In the genomic region with DNA sequence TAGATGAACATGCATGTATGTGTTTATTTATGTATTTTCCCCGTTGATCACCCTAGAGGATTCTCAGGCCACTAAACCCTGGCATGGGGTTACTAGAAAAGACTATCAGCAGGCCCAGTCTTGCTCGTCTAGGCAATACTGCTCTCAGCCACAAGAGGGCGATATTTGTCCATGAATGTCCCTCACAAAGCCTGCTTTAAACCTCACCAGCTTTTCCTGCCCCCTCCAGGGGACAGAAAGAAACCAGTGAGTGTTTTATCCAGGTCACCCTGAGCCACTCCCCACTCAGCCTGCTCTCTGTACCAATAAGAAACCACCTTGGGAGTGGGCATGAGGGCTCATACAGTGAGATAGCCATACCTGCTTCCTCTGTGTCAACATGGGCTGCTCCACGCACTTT, we compare ENCODE assay signal across 8 mouse cellular contexts. TPM values are rescaled to one million over a fixed set of nuclear protein-coding genes. Genes with fewer than 3 reads are reported as not detected.
DNase-seq lines count a peak whose midpoint lies in the region; ATAC-seq lines count a peak whose summit lies in the region.

No protein-coding gene starts in this region.

- no peaks in the 10 kb centered on the region for H3K4me1 ChIP-seq in intestine, embryonic 14.5 days (replicated peaks; ENCODE audit: control insufficient read depth, insufficient read depth, low read length)

- no peaks in the 10 kb centered on the region for H3K9me3 ChIP-seq in intestine, embryonic 14.5 days (ENCODE audit: control insufficient read depth, low read length)

- intact Hi-C loops in gastrocnemius, postnatal 36 days (cut with DNase I) = loop anchor here (10.0 kb wide), 1 partner anchor 176 kb away; no protein-coding TSS in a partner anchor
- intact Hi-C loops in left cerebral cortex, postnatal 10 days (cut with DNase I) = no loop called here

- H3K4me3 ChIP-seq in intestine, embryonic 14.5 days (ENCODE audit: low read depth, low read length) = no peak overlapping the region

- no peak overlapping the region for H3K4me2 ChIP-seq in intestine, embryonic 14.5 days (ENCODE audit: low read length)

- H3K36me3 ChIP-seq in intestine, embryonic 14.5 days (ENCODE audit: control insufficient read depth, insufficient read depth, low read length) = peaks cover 4% of the 10 kb centered on the region; the same call in 1 of the 2 replicates

- no peak overlapping the region for H3K9ac ChIP-seq in intestine, embryonic 14.5 days (ENCODE audit: low read length)

- peak; percentile 75 for ATAC-seq in intestine, embryonic 14.5 days (replicated peaks; ENCODE audit: low FRiP score, low TSS enrichment, low read depth)

- DNase-seq in adrenal gland, adult 18-20 months (ENCODE audit: low spot score in 2 of 2) = peak; percentile 82 to 83
- DNase-seq in embryo, embryonic 10.5 days (ENCODE audit: low spot score) = peak; percentile 94
- DNase-seq in gastrocnemius, postnatal 36 days = peak; percentile 59 to 69
- peak; percentile 98 for DNase-seq in intestine, embryonic 14.5 days (ENCODE audit: low spot score)
- peak; percentile 79 to 83 for DNase-seq in left cerebral cortex, postnatal 10 days (ENCODE audit: extremely low spot score in 1 of 2, low spot score in 2 of 2)
- DNase-seq in mesoderm, embryonic 11.5 days (ENCODE audit: low read depth, low spot score) = peak; percentile 90
- peak; percentile 67 to 70 for DNase-seq in right cerebral cortex, postnatal 36 days (ENCODE audit: low spot score in 2 of 2)
- peak; percentile 68 to 75 for DNase-seq in urinary bladder, postnatal 36 days (ENCODE audit: low spot score in 2 of 2)

- H3K27ac ChIP-seq in intestine, embryonic 14.5 days (ENCODE audit: low read depth) = no peak overlapping the region

- H3K27me3 ChIP-seq in intestine, embryonic 14.5 days (replicated peaks; ENCODE audit: control insufficient read depth, insufficient read depth, low read length) = no peaks in the 10 kb centered on the region

- 17% methylated on average over 4 of the region's 4 CpGs for WGBS in intestine, embryonic 14.5 days

RNA-seq across cellular contexts. Expression of gene Ift22, which starts 21.1 kb away (rescaled TPM):
- 10 to 100 TPM; 26.0 to 34.6 TPM for total RNA-seq in adrenal gland, adult 18-20 months (2021)
- total RNA-seq in gastrocnemius, postnatal 36 days (2021) = 1 to 10 TPM; 4.2 to 5.9 TPM
- polyA plus RNA-seq in intestine, embryonic 14.5 days (2014; fragmentation: Nextera tagmentation; extraction: Ambion mirVana) = 59.4 and 71.7 TPM in 2 replicates
- total RNA-seq in left cerebral cortex, postnatal 10 days (2021) = 10 to 100 TPM; 88.2 to 88.9 TPM

RNA-seq across cellular contexts. Expression of gene Fis1, which starts 24.0 kb away (rescaled TPM):
- total RNA-seq in adrenal gland, adult 18-20 months (2021) = 100 to 1,000 TPM; 184 to 185 TPM
- 100 to 1,000 TPM; 149 to 165 TPM for total RNA-seq in gastrocnemius, postnatal 36 days (2021)
- polyA plus RNA-seq in intestine, embryonic 14.5 days (2014; fragmentation: Nextera tagmentation; extraction: Ambion mirVana) = 309 and 315 TPM in 2 replicates
- total RNA-seq in left cerebral cortex, postnatal 10 days (2021) = 100 to 1,000 TPM; 226 to 227 TPM

RNA-seq across cellular contexts. Expression of gene Cldn15, which starts 37.3 kb away (rescaled TPM):
- 10 to 100 TPM; 12.7 TPM for total RNA-seq in adrenal gland, adult 18-20 months (2021)
- total RNA-seq in gastrocnemius, postnatal 36 days (2021) = 1 to 10 TPM; 1.7 to 1.8 TPM
- polyA plus RNA-seq in intestine, embryonic 14.5 days (2014; fragmentation: Nextera tagmentation; extraction: Ambion mirVana) = 12.7 and 18.4 TPM in 2 replicates
- not detected for total RNA-seq in left cerebral cortex, postnatal 10 days (2021)

RNA-seq across cellular contexts. Expression of gene Col26a1, which starts 46.1 kb away (rescaled TPM):
- total RNA-seq in adrenal gland, adult 18-20 months (2021) = under 1 TPM in 1 of 2 experiments, not detected in 1; 0.60 TPM
- total RNA-seq in gastrocnemius, postnatal 36 days (2021) = 1 to 10 TPM; 2.3 to 4.1 TPM
- polyA plus RNA-seq in intestine, embryonic 14.5 days (2014; fragmentation: Nextera tagmentation; extraction: Ambion mirVana) = 8.7 and 10.4 TPM in 2 replicates
- total RNA-seq in left cerebral cortex, postnatal 10 days (2021) = 10 to 100 TPM; 24.8 to 25.3 TPM

RNA-seq across cellular contexts. Expression of gene Plod3, which starts 57.7 kb away (rescaled TPM):
- 10 to 100 TPM; 68.7 to 72.3 TPM for total RNA-seq in adrenal gland, adult 18-20 months (2021)
- total RNA-seq in gastrocnemius, postnatal 36 days (2021) = 10 to 100 TPM; 19.5 to 22.2 TPM
- polyA plus RNA-seq in intestine, embryonic 14.5 days (2014; fragmentation: Nextera tagmentation; extraction: Ambion mirVana) = 42.0 and 44.1 TPM in 2 replicates
- 10 to 100 TPM; 32.5 to 39.6 TPM for total RNA-seq in left cerebral cortex, postnatal 10 days (2021)

Comparison
In these comparisons a context has a peak if more than half of its experiments do, and no peak if none do; other contexts are left out.
1. RNA of gene Cldn15, which starts 37.3 kb away (total RNA-seq): 12.7 TPM in adrenal gland, adult 18-20 months; 1.7 to 1.8 TPM in gastrocnemius, postnatal 36 days and not detected in left cerebral cortex, postnatal 10 days; every median in the first group is over 4 times any median in the second.
2. Peak in every context shown above with its lines, with median percentiles within 50 percentile points of each other: DNase-seq.